Mouse (Mus musculus) CH12.LX (cell line): ENCODE results near the gene Sec1.

Source experiments
- CHD2 ChIP-seq: IDR thresholded peaks from 2 replicates; pipeline ENCODE4 v1.6.1; 2011; ENCODE audit warnings: low read length, improper control_type of control experiment
- CTCF ChIP-seq, 2 experiments: IDR thresholded peaks in 1 of 2; conservative IDR thresholded peaks in 1 of 2; 2 replicates each; pipeline ENCODE4 v1.5.1; 2011 to 2012; ENCODE audit warnings: low read depth in 2 of 2, low read length in 2 of 2, improper control_type of control experiment in 1 of 2, inconsistent platforms in 1 of 2, mild to moderate bottlenecking in 1 of 2, moderate library complexity in 1 of 2
- EP300 ChIP-seq: IDR thresholded peaks from 2 replicates; pipeline ENCODE4 v1.6.1; 2011; ENCODE audit warnings: low read length, improper control_type of control experiment
- JUND ChIP-seq: conservative IDR thresholded peaks from 2 replicates; pipeline ENCODE4 v1.6.1; 2011; ENCODE audit warnings: low read depth, low read length, improper control_type of control experiment
- NRF1 ChIP-seq: IDR thresholded peaks from 2 replicates; pipeline ENCODE4 v1.6.1; 2014; ENCODE audit warnings: low read depth, mild to moderate bottlenecking, inconsistent platforms, low read length, improper control_type of control experiment, moderate library complexity
- SIN3A ChIP-seq: IDR thresholded peaks from 2 replicates; pipeline ENCODE4 v1.6.1; 2012; ENCODE audit warnings: low read length, improper control_type of control experiment, inconsistent platforms
- USF2 ChIP-seq: conservative IDR thresholded peaks from 2 replicates; pipeline ENCODE4 v1.6.1; 2011; ENCODE audit warnings: low read depth, low read length, improper control_type of control experiment

DNA sequence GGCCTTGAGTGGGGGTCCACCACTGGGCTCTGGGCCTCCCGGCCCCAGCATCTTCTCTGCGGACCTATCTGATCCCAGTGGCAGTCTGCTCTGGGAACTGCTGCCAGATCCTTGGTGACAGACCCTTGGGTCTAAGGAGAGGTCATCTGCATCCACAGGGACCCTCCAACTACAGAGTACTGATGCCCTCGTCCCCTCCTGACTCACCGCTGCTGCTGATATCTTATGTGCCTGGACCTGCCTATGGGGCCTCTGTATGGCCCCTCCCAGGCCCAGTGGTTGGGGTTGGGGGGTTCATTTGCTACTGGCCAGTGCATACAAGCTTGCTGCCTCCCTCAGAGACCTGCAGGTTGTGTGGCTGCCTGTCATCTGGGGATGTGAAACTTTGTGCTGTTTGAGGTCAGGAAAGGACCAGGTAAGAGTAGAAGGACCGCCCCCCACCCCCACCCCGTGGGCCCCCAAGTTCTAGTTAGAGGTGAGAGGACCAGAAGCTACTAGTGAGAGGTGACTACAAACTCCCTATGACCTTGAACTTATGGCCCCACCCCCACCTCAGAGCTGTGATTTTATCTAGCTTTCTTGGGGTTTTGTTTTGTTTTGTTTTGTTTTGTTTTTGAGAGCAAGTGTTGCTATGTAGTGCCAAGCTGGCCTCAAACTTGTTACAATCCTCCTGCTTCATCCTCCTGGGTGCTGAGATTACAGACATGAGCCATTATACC, 49.2 kb downstream of the Sec1 start:
- TF ChIP-seq CTCF (conservative IDR thresholded peaks at IDR 0.05 in 1 of 2, IDR thresholded peaks at IDR 0.05 in 1 of 2; ENCODE audit: low read depth in 2 of 2, low read length in 2 of 2) (no peak), CHD2 (no peak), EP300 (0 out of 2 replicates have a peak, but pooled peaks have one; percentile 29), NRF1 (no peak), JUND (no peak), USF2 (no peak), SIN3A (no peak)
